Mouse (Mus musculus) cerebellum, postnatal 4 days (tissue): ENCODE results near the gene Rrp12.
"Not testable (repeated sequence)": the region's sequence is repeated elsewhere in the genome, so short reads cannot be mapped to it uniquely, and the experiment has no call there.

Experiments used
- DNase-seq, 2 experiments: peaks; one replicate each; pipeline ENCODE4 v3.0.0; 2022; ENCODE audit warnings: low spot score in 2 of 2, mixed read lengths in 1 of 2

The Rrp12 gene

DNA sequence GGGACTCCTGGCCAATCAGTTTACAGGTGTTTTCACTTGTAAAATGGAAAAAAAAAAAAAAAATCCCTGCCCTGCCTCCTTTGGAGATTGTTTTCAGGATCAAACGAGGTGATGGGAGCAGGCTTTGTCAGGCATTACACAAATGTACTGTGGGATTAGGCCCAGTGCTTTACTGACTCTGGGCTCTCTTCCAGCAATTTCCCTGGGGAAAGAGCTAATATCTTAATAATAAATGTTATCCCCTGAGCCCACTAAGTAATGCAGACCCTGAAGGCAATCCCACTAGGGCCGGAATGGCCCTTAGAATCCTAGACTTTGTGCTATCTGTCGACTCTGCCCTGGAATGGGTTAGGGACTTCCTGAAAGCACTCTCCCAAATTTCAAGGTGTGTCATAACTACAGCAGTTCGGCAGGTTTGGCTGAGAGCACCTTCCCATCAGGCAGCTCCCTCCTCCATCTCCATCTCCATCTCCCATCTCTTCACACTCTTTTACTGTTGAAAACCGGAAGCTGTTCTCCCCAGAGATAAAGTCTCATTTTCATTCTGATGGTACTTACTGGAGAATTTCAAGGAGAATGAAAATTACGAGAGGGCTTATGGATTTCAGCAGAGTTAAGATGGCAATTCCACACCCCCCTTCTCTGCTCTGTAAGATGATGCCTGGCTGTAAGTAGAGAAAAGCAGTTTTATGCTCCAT, 45.8 kb downstream of the Rrp12 start:
- no peak for DNase-seq

DNA sequence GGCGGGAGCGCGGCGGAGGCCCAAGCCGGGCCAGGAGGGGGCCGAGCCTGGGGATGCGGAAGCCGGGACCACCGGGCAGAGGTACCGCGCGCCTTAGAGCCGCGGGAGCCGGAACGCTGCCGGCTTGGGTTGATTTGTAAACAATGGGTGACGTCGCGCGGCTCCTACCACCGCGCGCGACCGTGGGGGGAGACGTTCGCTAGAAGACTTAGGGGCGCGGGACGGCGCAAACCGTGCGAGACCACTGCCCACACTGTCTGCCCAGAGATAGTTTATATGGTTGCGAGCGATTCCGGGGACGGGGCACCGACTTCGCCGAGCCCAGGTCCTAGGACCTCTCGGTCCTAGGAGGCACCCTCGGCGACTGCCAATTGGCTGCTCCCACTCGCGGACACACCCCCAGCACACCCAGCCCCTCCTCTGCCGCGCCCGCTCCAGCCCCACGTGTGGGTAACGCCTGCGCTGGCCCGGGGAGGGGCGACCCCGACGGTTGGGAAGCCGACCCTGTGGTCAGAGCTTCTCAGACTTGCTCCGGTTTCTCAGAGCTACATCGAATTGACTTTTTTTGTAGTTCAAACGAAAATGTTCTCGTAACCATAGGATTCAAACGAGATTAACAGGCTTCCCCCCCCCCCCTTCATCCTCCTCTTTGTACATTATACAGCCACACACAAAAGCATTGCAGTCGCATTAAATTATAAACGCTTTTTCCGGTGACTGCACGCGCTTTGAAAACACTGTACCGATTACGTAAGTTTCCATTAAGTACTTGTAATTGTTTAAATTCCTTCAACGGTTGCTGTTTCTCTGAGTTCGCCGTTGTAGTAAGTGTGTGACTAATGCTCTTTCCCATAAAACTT, 47.8 kb downstream of the Rrp12 start, which contains the start of gene Frat2:
Gene Frat2, minus strand, starts transcription at position 141 of the 860 bp plus-strand sequence.
- peak; percentile 71 to 84 for DNase-seq

DNA sequence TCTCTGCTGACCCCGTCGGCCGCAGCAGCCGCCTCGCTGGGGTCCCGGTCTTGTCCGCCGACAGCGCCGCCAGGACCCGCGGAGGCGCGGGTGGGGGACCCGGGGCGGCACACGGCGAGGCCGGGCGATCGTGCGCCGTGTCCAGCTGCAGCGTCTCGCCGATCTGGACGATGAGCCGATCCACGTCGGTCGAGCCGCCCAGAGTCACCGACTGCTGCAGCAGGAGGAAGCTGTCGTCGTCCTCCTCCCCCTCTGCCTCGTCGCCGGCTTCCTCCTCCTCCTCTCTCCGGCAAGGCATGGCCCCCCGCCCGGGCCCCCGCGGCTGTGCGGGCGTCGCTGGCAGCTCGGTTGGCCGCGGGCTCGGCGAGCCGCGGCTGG, 48.4 kb downstream of the Rrp12 start:
- DNase-seq, result not testable (repeated sequence)

DNA sequence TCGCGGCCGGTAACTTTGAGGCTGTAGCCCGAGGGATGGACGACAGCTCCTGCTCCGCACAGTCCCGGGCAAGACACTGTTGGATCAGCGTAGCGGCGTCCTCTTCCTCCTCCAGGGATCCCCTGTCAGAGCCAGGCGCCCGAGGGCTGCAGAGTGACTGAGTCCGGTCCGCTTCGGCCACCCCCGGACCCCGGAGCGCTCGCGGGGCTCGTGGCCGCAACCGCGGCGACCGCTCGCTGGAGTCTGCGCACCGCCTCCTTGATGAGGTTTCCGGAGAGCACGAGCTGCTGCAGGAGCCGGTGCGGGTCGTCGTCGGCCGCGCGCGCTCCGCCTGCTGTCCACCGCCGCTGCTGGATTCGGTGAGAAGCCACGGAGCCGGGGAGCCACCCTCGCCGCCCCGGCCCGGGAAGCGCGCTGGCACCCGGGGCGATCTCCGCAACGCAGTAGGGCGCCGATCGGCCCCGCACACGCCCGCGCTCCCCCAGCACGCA, 48.8 kb downstream of the Rrp12 start:
- DNase-seq, result peak in 1 of 2 experiments; percentile 49

DNA sequence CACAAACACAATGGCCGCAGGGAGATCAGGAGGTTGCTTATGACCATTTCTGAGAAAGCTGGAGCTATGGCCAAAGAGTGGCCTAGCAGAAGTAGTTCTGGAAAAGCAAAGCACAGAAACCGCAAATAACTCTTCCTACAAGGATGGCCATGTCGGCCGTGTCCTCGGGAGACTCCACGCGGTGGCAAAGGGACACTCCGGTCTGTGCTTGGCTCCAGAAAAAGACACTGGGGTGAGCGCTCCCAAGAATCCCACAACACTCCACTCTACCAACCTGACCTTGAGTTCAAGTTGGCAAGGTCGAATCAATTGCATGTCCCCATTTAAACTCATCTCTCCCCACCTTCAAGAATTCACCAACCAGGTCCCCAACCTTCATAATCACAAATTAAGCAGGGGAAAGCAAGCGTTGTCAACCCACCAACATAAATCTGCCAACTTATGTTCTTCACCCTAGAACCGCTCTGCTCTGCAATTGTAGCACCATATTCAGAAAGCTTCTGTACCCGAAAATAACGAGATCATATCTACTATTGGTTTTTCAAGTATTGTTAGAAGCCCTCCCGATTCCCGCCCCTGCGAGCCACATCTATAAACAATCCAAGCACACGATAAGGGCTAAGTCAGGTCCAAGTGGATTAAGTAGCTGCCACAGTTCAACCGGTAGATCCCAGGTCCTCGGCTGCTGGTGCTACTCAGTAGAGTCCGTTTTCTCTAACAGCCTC, 49.4 kb downstream of the Rrp12 start:
- no peak for DNase-seq

DNA sequence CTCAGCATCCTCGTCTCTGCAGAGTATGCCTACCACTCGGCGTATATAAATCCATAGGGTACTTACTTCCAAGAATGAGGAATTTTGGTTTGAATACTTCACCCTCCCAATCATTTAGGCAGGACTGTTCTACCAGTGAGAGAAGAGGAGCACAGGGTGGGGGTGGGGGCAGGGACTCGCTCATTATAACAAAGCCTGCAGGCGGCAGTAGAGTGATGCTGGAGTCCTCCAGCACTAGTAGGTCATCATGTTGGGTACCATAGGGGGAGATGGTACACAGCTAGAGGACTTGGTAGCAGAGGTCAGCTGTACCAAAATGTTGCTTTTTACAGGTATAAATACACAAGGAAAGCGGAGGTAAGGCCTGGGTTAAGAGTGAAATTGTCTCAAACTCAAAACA, 51.6 kb downstream of the Rrp12 start:
- no peak for DNase-seq

DNA sequence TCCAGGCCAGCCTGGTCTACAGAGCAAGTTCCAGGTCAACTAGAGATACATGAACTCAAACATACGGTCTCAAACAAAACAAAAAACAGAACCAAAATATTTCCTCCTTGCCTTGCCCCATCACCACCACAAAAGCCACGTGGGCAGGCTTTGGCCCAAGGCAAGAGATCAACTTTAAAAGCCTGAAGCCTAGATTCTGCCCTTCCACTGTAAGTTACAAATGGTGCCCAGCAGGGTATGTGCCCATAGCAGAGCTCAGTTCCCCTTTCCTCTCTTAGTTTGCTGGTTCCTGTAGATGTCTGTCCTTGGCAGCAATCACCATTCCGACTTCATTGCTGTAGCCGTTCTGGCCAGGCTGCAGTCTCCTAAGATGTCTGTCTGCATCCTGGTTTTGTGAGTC, 53.3 kb downstream of the Rrp12 start:
- DNase-seq, result no peak

DNA sequence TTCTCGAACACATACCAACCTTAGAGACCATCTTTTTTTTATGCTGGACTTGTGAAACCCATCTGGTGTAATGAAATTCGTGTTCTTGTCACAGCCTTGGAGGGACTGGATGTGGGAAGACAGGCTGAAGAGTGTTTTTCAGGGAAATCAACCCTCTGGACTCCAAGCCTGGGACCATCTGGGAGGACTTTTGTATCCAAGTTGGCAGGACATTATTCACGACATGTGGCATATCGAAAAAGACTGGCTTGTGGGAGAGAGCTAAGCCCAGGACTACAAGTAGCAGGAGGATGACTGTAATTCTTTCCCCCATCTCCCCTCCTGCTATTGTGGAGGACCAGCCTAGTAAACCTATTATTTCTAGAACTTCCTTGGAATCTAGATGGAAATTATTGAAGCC, 53.8 kb downstream of the Rrp12 start:
- DNase-seq, result no peak

DNA sequence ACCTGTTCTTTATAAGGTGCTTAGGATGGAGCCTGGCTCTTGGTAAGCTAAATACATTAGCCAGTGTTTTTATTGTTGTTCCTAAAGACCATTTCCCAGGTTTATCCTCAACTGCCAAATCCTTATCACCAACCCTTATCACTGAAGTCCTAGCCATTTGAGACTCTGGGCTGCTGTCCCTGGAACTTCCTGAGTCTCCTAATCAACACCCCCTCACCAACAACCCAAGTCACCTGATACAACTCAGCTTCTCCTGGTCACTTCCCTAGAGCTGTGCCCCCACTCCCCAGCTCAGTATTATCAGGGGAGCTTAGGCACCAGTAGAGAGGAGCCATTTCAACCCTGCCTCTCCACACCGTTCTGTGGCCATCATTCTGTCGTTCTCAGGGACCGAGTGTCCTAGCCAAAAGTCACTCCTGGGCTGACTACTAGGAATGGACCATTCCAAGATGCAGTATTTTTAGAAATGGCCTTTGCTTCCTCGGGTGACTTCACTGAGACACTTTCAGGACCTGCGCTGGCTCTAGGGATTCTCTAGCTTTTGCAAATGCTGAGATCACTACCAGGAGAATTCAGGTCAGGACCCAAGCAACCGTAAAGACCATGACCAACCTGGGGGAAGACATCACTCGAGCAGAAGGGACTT, 54.7 kb downstream of the Rrp12 start:
- no peak for DNase-seq

DNA sequence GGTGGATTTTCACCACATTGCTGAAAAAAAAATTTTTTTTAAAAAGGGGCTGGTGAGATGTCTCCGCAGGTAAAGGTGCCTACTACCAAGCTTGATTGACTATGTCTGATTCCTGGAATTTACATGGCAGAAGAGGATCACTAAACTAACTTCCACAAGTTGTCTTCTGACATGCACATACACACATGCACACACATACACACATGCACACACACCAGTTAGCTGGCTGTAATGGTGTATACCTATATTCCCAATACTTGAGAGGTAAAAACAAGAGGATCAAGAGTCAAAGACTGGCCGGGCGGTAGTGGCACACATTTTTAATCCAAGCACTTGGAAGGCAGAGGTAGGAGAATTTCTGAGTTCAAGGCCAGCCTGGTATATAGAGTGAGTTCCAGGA, 56.3 kb downstream of the Rrp12 start:
- DNase-seq, result no peak

DNA sequence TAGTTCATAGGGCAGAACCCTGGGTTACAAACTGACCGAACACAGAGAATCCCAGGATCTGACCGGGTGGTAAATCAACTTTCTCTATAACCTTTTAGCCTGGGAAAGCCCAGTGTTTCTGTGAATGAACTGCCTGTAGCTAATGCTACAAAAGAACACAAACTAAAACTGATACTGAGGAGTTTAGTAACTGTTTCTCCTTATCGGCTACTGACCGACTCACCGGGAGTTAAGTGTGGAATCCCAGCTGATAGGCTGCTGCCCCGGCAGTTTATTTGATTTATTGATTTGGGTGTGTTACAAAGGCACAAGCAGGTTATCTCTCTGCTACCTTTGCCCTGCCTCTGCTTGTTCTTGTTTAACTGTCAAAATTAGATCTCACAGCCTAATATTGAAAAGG, 57.2 kb downstream of the Rrp12 start:
- no peak for DNase-seq

DNA sequence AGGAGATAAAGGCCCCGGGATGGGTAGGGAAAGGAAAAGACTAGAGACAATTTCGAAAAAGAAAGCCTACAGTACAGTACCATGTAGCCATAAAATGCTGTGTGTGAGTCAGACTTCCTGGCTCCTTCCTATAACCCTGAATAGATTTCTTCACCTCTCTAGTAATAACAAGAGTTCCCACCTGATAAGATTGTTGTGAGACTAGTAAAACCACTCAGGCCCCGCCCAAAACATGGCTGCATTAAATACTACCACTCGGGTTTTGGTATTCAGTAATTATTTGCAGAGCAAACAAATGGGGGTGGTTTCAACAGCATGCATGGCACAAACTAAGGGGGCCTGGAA, 58.1 kb downstream of the Rrp12 start:
- DNase-seq, result no peak

DNA sequence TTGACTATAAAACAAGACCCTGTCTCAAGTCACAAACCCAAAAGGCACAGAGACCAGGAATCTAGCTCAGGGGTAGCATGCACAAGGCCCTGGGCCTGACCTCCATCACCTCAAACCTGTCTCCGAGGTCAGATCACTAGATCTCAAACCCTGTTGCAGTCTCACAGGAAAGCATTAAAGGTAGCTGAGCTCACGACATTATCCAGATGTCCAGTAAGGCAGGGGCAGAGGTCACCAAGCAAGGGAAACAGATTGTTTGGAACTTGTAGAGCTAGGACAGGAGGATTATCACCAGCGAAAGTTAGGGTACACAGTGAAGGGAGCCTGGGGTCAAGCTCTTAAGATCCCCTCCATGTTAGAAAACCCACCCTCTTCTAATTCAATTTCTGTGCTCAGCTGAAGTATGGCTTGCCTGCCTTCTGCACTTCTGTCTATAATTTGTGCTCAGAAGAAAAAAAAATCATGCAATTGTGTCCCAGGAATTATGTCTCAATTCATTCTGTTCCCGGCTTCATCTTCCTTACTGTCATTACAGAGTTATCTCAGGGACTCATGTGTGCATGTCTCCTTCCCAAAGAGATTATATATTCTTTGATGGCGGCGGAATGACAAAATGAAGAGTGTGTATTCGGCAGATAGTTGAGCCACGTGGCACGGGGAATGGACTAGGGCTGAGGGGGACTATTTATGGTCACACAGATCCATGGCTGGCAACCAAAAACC, 58.6 kb downstream of the Rrp12 start:
- no peak for DNase-seq

DNA sequence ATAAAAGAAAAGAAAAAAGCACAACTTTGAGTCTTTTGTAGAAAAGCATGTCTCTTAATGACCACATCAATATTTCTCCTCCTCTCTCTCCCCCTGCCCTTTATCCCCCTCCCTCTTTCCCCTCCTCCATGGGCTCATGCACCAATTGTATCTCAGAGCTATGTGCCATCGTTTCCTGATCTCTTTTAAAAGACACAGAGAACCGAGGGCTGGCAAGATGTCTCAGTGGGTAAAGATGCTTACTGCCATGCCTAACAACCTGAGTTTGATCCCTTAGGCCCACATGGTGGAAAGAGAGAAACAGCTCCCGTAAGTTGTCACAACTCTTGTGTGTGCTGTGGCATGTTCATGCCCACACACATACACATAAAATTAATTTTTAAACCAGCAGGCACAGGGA, 59.3 kb downstream of the Rrp12 start:
- no peak for DNase-seq

DNA sequence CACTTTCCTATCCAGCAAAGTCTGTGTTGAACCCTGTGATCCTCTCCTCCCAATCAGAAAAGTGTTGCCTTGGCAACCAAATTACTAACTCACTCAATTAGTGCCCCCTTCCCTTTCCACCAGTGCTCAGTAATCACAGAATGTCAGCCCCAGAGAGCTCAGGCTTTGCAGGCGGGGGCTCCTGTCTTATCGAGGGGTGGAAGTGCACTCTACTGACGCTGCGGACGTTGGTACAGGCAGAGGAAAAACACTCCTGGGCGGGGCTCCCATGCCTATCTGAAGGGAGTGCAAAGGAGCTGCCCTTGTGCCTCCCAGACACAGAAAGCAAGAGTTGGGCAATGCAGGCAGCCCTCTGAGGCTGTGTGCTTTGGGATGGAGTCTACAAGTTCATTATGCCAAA, 60.2 kb downstream of the Rrp12 start:
- DNase-seq, result no peak

DNA sequence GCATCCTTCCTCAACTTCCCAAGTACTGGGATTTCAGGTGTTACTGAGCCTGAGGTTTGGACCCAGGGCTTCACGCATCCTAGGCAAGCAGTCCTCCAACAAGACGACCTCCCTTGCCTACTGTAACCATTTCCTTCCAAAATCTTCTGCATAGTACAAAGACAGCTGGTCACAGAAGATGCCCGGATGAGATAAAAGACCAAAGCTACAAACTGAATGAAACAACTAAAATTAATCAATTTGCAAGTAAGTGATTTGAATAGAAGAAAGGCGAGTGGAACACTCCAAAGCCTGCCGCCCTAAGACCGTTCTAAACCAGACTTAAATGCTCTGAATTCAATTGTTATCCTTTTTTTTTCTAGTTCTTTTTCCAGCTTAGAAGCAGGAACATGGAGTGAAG, 60.6 kb downstream of the Rrp12 start:
- no peak for DNase-seq

DNA sequence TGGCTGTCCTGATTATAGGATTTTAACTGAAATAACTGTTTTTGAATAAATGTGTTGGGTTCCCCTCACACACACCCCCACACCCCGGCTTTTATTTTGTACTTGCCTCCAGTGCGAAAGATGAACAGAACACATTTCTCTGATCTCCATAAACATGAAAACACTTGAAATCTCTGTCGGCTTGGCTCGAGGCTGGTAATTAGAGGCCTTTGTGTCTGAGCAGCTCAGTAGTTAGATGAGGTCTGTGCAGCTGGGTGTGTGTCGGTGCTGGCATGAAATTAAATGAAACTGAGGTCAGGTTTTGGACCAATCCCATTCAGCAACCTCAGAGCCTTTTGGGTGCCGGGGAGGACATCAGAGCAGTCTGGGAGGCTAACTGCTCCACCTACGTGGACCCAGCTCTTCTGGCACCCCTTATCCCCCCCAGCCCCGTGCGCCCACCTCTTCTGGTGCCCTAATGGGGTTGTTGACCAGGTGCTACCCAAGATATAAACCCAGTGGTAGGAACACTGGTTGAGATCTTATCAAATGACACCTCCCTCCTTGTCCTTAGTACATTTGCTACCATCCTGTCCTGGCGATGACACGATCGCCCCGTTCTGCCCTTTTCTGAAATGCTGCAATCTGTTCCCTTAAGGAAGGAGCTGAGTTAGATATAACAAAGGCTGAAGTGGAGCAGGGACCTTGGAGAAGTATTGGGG, 63.3 kb downstream of the Rrp12 start:
- DNase-seq, result no peak

DNA sequence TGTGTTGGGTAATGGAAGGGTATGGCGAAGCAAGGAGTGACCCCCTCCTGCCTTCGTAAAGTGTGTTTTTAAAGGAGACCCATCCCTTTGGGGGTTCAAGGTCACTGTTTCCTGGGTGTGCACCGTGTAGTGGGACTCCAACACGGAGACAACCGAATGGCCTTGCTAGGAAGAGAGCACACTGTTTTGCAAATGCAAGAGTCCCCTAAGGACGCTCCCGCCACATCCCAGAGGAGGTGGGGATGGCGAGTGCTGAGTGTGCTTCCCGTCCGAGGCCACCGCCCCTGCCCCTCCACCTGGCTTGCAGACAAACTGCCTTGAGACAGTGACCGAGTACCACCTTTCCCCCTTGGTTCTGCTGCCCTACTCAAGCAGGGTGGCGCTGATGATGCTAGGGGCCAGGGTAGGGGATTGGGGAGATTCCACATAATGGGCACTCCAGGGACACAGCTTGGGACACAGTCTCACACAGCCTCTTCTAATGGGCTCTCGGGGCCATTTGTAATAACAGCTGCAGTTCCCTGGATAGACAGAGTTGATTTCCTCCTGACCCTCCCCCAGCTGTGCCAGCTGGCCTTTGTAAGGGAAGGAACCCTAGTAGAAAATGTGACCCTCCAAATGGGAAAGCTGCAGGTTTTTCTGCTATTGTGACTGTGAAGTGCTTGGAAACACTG, 64.1 kb downstream of the Rrp12 start:
- no peak for DNase-seq

DNA sequence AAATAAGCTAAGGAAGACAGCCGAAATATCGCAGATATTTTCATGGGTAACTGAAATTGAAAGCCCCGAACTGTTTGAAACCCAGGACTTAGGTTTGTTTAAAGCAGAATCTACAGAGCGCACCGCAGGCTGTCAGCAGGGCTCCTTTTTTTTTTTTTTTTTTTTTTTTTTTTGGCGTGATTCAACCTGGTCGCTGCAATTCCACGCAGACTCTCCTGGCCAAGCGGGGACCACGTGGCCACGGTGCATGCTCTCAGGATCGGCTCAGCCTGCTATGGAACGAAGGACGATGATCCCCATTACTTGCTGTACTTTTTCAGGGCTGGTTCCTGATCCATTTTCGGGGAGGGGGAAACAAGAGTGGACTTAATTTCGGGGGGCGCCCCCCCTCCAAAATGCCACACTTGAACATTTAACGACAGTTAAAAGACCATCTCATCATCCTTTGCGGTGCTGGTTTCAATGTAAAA, 64.8 kb downstream of the Rrp12 start:
- peak in 1 of 2 experiments; percentile 27 for DNase-seq
